Mouse (Mus musculus) hindbrain, postnatal 0 days (tissue): Measurements from ENCODE around the gene Tmem236. TPM values are rescaled to one million over a fixed set of nuclear protein-coding genes. Genes with fewer than 3 reads are reported as not detected.
"Not testable (repeated sequence)": the region's sequence is repeated elsewhere in the genome, so short reads cannot be mapped to it uniquely, and the experiment has no call there.

Experiments
- ATAC-seq: fragments of 200-750 bp; cut with Nextera tagmentation; 2 replicates; pipeline ENCODE4 v1.8.0; 2017; ENCODE audit warnings: mild to moderate bottlenecking, moderate TSS enrichment, moderate library complexity
- DNase-seq: peaks from one replicate; pipeline ENCODE4 v3.0.0-alpha.2; 2015; ENCODE audit warnings: low spot score
- H3K27ac ChIP-seq: fragments of 300-500 bp; sonication (generic); 2 replicates; pipeline ENCODE4 v1.5.1; 2014; ENCODE audit warnings: mild to moderate bottlenecking
- H3K27me3 ChIP-seq: fragments of 300-500 bp; sonication (generic); 2 replicates; pipeline ENCODE4 v1.6.1; 2014; ENCODE audit warnings: low read length, mixed read lengths; ENCODE audit not compliant: insufficient read depth
- H3K36me3 ChIP-seq: fragments of 300-500 bp; sonication (generic); 2 replicates; pipeline ENCODE4 v1.6.1; 2014; ENCODE audit warnings: low read length, mixed read lengths; ENCODE audit not compliant: insufficient read depth
- H3K4me1 ChIP-seq: fragments of 300-500 bp; sonication (generic); 2 replicates; pipeline ENCODE4 v1.6.1; 2014; ENCODE audit warnings: antibody characterized with exemption, low read length, mixed read lengths; ENCODE audit not compliant: insufficient read depth
- H3K4me2 ChIP-seq: fragments of 300-500 bp; sonication (generic); 2 replicates; pipeline ENCODE4 v1.6.1; 2014; ENCODE audit warnings: low read depth, mild to moderate bottlenecking, low read length, moderate library complexity, mixed read lengths
- H3K4me3 ChIP-seq: fragments of 300-500 bp; sonication (generic); 2 replicates; pipeline ENCODE4 v1.5.1; 2014; ENCODE audit warnings: low read length
- H3K9ac ChIP-seq: fragments of 300-500 bp; sonication (generic); replicated peaks from 2 replicates; pipeline ENCODE4 v1.6.1; 2014; ENCODE audit warnings: mild to moderate bottlenecking, low read length, moderate library complexity, mixed read lengths
- H3K9me3 ChIP-seq: fragments of 300-500 bp; sonication (generic); 2 replicates; pipeline ENCODE4 v1.6.1; 2016; ENCODE audit warnings: low read length, mixed read lengths
- CTCF ChIP-seq: IDR thresholded peaks from 2 replicates; pipeline ENCODE4 v1.5.1; 2016; ENCODE audit warnings: antibody characterized with exemption, control low read depth, low read depth
- WGBS: fragments of 180-500 bp; shearing (Covaris S2); extraction: QIAGEN DNeasy Blood & Tissue Kit; methylation state at CpG from one replicate; pipeline ENCODE4 v1.1.7; 2014; 5-methylcytosine and 5-hydroxymethylcytosine counted together
- polyA plus RNA-seq: library from polyadenylated mRNA; unstranded; fragments of >200 nt; fragmentation: Nextera tagmentation; extraction: Ambion mirVana; gene quantifications from 2 replicates; pipeline ENCODE4 v1.2.1, GENCODE M21; 2015
- total RNA-seq: library from RNA; depleted of rRNA; stranded (reverse); fragments of >200 nt; gene quantifications from 2 replicates; pipeline ENCODE4 v1.2.3, GENCODE M21; 2014

The Tmem236 gene
- total and polyA plus RNA-seq, 2 experiments from 2014 or later, result 0.10 to 0.25 TPM

- Histone ChIP-seq H3K9me3 (peaks cover 2% of the 10 kb centered on the region; the same call in 1 of the 2 replicates), H3K4me1 (no peaks in the 10 kb centered on the region), H3K9ac (no peak overlapping the region), H3K4me3 (no peak overlapping the region), H3K27me3 (no peaks in the 10 kb centered on the region), H3K27ac (no peak overlapping the region), H3K36me3 (no peaks in the 10 kb centered on the region), H3K4me2 (no peak overlapping the region)
- DNase-seq (no peak), ATAC-seq (no peak)
- no peak for TF ChIP-seq CTCF
These were observed 10.1 kb downstream of the Tmem236 start for GRCm38 (mm10) chr2:14184375-14184774.

DNA sequence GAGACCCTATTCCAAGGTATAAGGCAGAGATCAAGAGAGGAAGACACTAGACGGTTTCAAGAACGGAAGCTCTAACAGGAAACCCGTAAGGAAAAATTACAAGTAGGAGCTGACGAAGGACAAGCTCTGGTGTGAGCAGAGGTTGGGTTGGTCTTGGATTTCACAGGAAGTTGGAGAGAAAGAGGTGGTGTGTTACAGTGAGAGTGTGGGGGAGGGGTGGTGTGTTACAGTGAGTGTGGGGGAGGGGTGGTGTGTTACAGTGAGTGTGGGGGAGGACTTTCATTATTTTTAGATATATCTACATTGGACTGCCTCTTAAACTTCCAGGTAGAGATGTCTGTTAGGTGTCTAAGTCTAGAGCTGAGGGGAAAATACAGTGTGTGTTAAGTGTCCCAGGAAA is 16.4 kb downstream of the Tmem236 start:
- H3K4me2 ChIP-seq, result no peak overlapping the region
- H3K36me3 ChIP-seq, result no peaks in the 10 kb centered on the region
- no peak overlapping the region for H3K4me3 ChIP-seq
- DNase-seq (no peak), ATAC-seq (no peak)
- H3K27ac ChIP-seq, result no peak overlapping the region
- no peak for TF ChIP-seq CTCF
- H3K9ac ChIP-seq, result no peak overlapping the region
- H3K9me3 ChIP-seq, result no peaks in the 10 kb centered on the region
- H3K4me1 ChIP-seq, result no peaks in the 10 kb centered on the region
- 85% methylated on average over 4 of the region's 4 CpGs for WGBS
- no peaks in the 10 kb centered on the region for H3K27me3 ChIP-seq

DNA sequence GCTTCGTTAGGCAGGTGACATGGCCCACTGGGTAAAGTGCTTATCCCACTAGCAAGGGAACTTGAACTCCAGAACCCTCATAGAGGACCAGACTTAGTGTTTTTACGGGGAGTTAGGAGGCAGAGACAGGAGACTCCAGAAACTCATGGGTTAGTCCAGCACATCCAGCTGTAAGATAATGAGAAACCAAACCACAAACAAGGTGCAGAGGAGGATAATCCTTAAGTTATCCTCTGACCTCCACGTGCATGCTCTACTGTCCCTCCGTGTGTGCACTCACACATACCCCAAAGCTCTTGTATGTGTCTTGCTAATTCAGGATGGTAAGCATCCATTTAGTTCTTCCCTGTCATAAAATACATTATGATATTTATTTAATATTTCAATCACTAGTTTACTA is 17.3 kb downstream of the Tmem236 start:
- Histone ChIP-seq H3K4me3 (no peak overlapping the region), H3K9ac (no peak overlapping the region), H3K9me3 (no peaks in the 10 kb centered on the region), H3K4me2 (no peak overlapping the region), H3K27me3 (no peaks in the 10 kb centered on the region), H3K36me3 (no peaks in the 10 kb centered on the region), H3K27ac (no peak overlapping the region), H3K4me1 (no peaks in the 10 kb centered on the region)
- no peak for TF ChIP-seq CTCF
- DNase-seq (no peak), ATAC-seq (no peak)
- WGBS, result 89% methylated on average over 4 of the region's 4 CpGs

- Histone ChIP-seq H3K36me3 (no peaks in the 10 kb centered on the region), H3K27ac (no peak overlapping the region), H3K9ac (no peak overlapping the region), H3K4me1 (no peaks in the 10 kb centered on the region), H3K9me3 (no peaks in the 10 kb centered on the region), H3K27me3 (no peaks in the 10 kb centered on the region), H3K4me3 (no peak overlapping the region), H3K4me2 (no peak overlapping the region)
- ATAC-seq, result no peak
- TF ChIP-seq CTCF, result no peak
- no peak for DNase-seq
- whole genome bisulfite sequencing, result 82% methylated on average over 6 of the region's 6 CpGs
These were observed 17.7 kb downstream of the Tmem236 start for GRCm38 (mm10) chr2:14192046-14192445.

DNA sequence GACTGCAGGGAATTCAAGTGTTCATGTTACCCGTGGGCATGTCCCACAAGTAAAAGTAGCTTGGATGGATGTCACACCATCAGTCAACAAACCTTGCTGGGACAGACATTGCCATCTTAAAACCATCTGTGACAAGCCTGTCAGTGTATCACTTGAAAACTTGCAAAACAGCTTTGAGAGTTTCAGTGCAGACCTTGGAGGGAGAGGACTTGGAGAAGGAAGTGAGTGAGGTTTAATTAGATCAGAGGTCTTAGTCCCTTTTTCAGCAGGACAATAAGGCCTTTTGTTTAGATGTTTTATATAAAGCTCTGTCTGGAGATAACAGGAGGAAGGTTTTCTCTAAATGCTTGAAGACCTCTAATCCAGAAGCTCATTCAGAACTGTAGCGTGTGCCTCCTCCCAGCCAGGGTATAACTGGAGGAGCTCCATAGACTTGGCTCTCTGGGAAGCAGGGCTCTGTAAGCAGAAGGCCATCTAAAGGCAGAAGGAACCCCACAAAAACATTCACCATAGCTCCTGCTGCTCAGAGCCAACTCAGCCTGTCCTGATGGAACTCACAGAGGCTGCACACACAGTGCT is 24.1 kb downstream of the Tmem236 start:
- not testable (repeated sequence) for H3K4me3 ChIP-seq, H3K4me1 ChIP-seq, DNase-seq, H3K36me3 ChIP-seq, H3K9ac ChIP-seq, H3K9me3 ChIP-seq, H3K27me3 ChIP-seq, ATAC-seq, H3K27ac ChIP-seq, H3K4me2 ChIP-seq
- no CpG with 5 or more reads among the region's 2 CpGs for WGBS

GRCm38 (mm10) chr2:14199621-14200020 is 25.3 kb downstream of the Tmem236 start:
- Histone ChIP-seq H3K36me3 (no peaks in the 10 kb centered on the region), H3K9ac (no peak overlapping the region), H3K9me3 (no peaks in the 10 kb centered on the region), H3K4me1 (no peaks in the 10 kb centered on the region), H3K27me3 (no peaks in the 10 kb centered on the region), H3K4me3 (no peak overlapping the region), H3K27ac (no peak overlapping the region), H3K4me2 (no peak overlapping the region)
- DNase-seq (peak; percentile 6), ATAC-seq (peak; percentile 29; the same call in 1 of the 2 replicates)
- WGBS, result 39% methylated on average over 2 of the region's 2 CpGs
- no peak for TF ChIP-seq CTCF

GRCm38 (mm10) chr2:14200879-14201445 is 26.6 kb downstream of the Tmem236 start:
- ATAC-seq, result not testable (repeated sequence)

More at GRCm38 (mm10) chr2:14200879-14201445, 26.6 kb downstream of the Tmem236 start:
- not testable (repeated sequence) for H3K4me1 ChIP-seq, H3K4me2 ChIP-seq, H3K4me3 ChIP-seq, H3K36me3 ChIP-seq, H3K9me3 ChIP-seq, DNase-seq, H3K9ac ChIP-seq, H3K27me3 ChIP-seq, H3K27ac ChIP-seq
- no CpG with 5 or more reads among the region's 2 CpGs for whole genome bisulfite sequencing
